Mouse (Mus musculus) midbrain, postnatal 0 days (tissue): ENCODE measurements around the gene Tex48. TPM values are rescaled to one million over a fixed set of nuclear protein-coding genes. Genes with fewer than 3 reads are reported as not detected.
A peak's percentile ranks its signal among the peaks of the same experiment; 100 is the strongest.

Source experiments
- ATAC-seq: fragments of 200-750 bp; cut with Nextera tagmentation; 2 replicates; pipeline ENCODE4 v1.8.0; 2017; ENCODE audit warnings: moderate number of reproducible peaks, mild to moderate bottlenecking, moderate TSS enrichment, moderate library complexity; ENCODE audit not compliant: low FRiP score
- DNase-seq: peaks from one replicate; pipeline ENCODE4 v3.0.0-alpha.2; 2015; ENCODE audit warnings: low spot score
- H3K27ac ChIP-seq: fragments of 300-500 bp; sonication (generic); 2 replicates; pipeline ENCODE4 v1.5.1; 2014; ENCODE audit warnings: low read depth, mild to moderate bottlenecking, low read length, mixed read lengths
- H3K27me3 ChIP-seq: fragments of 300-500 bp; sonication (generic); 2 replicates; pipeline ENCODE4 v1.6.1; 2014; ENCODE audit warnings: low read length, control low read depth, mixed read lengths; ENCODE audit not compliant: insufficient read depth
- H3K36me3 ChIP-seq: fragments of 300-500 bp; sonication (generic); 2 replicates; pipeline ENCODE4 v1.6.1; 2014; ENCODE audit warnings: low read length, control low read depth, mixed read lengths; ENCODE audit not compliant: insufficient read depth
- H3K4me1 ChIP-seq: fragments of 300-500 bp; sonication (generic); 2 replicates; pipeline ENCODE4 v1.6.1; 2014; ENCODE audit warnings: mild to moderate bottlenecking, control low read depth, antibody characterized with exemption, low read length, mixed read lengths; ENCODE audit not compliant: insufficient read depth
- H3K4me2 ChIP-seq: fragments of 300-500 bp; sonication (generic); 2 replicates; pipeline ENCODE4 v1.6.1; 2014; ENCODE audit warnings: low read depth, mild to moderate bottlenecking, low read length, mixed read lengths; ENCODE audit not compliant: poor library complexity, severe bottlenecking
- H3K4me3 ChIP-seq: fragments of 300-500 bp; sonication (generic); 2 replicates; pipeline ENCODE4 v1.5.1; 2014; ENCODE audit warnings: low read depth, mild to moderate bottlenecking, low read length, moderate library complexity
- H3K9ac ChIP-seq: fragments of 300-500 bp; sonication (generic); replicated peaks from 2 replicates; pipeline ENCODE4 v1.6.1; 2014; ENCODE audit warnings: mild to moderate bottlenecking, low read length, moderate library complexity, mixed read lengths; ENCODE audit not compliant: poor library complexity, severe bottlenecking
- H3K9me3 ChIP-seq: fragments of 300-500 bp; sonication (generic); 2 replicates; pipeline ENCODE4 v1.6.1; 2016; ENCODE audit warnings: low read length, control low read depth
- CTCF ChIP-seq: IDR thresholded peaks from 2 replicates; pipeline ENCODE4 v1.5.1; 2016; ENCODE audit warnings: antibody characterized with exemption, mild to moderate bottlenecking
- WGBS: fragments of 180-500 bp; shearing (Covaris S2); extraction: QIAGEN DNeasy Blood & Tissue Kit; methylation state at CpG from one replicate; pipeline ENCODE4 v1.1.7; 2014; 5-methylcytosine and 5-hydroxymethylcytosine counted together
- polyA plus RNA-seq: library from polyadenylated mRNA; unstranded; fragments of >200 nt; fragmentation: Nextera tagmentation; extraction: Ambion mirVana; gene quantifications from 2 replicates; pipeline ENCODE4 v1.2.1, GENCODE M21; 2015
- total RNA-seq: library from RNA; depleted of rRNA; stranded (reverse); fragments of >200 nt; gene quantifications from 2 replicates; pipeline ENCODE4 v1.2.3, GENCODE M21; 2014; rRNA removed

The Tex48 gene
- total and polyA plus RNA-seq, 2 experiments from 2014 or later: not detected

DNA sequence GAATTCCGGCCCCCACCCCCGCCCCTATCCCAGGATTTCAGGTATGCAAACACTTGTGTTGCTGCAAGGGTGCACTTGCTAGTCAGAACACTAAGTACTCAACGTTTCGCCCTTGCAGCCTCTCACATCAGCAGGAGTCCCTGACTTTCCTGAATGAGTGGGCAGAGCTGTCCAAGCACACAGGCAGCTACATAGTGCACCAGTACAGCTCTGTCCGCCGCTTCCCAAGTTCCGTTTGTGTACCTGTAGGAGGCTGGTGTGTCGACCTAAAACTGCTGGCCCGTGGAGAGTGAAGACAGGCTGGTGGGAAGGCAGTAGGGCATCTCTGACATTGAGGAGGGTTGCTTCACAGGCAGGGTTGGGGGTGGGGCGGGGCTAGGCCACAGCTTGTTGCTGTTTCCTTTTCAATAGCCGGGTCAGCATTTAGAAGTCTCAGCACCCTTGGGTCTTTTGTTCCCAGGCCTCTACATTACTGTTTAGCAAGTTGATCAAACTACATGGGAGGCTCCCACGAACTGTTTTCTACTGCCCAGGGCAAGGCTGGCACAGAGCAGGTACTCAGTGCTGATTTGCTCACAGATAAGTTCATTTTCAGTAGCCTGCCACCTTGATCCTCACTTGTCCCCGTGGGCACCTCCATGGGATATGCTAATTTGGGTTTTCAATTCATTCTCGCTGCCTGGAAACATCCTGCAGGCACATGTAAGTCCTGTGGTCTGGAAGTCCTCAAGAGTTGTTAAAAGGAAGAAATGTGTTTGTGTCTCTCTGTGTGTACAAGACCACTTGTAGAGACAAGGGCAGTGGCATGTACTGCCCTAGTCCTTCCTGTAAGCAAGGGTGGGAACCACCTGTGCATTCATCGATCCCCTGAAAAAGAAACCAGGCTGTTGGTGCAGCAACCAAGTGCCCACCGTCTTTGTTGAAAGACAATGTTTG lies 64.8 kb downstream of the Tex48 start:
- DNase-seq (no peak), ATAC-seq (no peak)
- no peaks in the 10 kb centered on the region for H3K9me3 ChIP-seq
- no peak for TF ChIP-seq CTCF
- H3K4me3 ChIP-seq: no peak overlapping the region
- H3K9ac ChIP-seq: no peak overlapping the region
- H3K4me2 ChIP-seq: peak overlapping the region; percentile 94; the same call in 1 of the 2 replicates
- 0 out of 2 replicates have a peak, but pooled peaks cover 7% of the 10 kb centered on the region for H3K4me1 ChIP-seq
- 24% methylated on average over 16 of the region's 16 CpGs for WGBS
- no peaks in the 10 kb centered on the region for H3K27me3 ChIP-seq
- H3K36me3 ChIP-seq: peaks cover under 1% of the 10 kb centered on the region; the same call in 1 of the 2 replicates
- H3K27ac ChIP-seq: no peak overlapping the region

Other genes with a start within 250 kb of the Tex48 start
- gene Akna, start 219.1 kb downstream of the Tex48 start, total RNA-seq: 4.4 and 5.3 TPM in 2 replicates
- 1.9 and 2.1 TPM in 2 replicates for gene Akna, start 219.1 kb downstream of the Tex48 start, polyA plus RNA-seq
- gene Whrn, start 126.4 kb downstream of the Tex48 start, total RNA-seq: 14.5 and 20.1 TPM in 2 replicates
- gene Whrn, start 126.4 kb downstream of the Tex48 start, polyA plus RNA-seq: 2.4 and 3.5 TPM in 2 replicates
- gene Atp6v1g1, start 77.7 kb downstream of the Tex48 start, total RNA-seq: 142 and 202 TPM in 2 replicates
- gene Atp6v1g1, start 77.7 kb downstream of the Tex48 start, polyA plus RNA-seq: 356 and 357 TPM in 2 replicates
- 3.2 and 4.8 TPM in 2 replicates for gene Tmem268, start 63.6 kb downstream of the Tex48 start, total RNA-seq
- 4.7 and 5.0 TPM in 2 replicates for gene Tmem268, start 63.6 kb downstream of the Tex48 start, polyA plus RNA-seq
- not detected in 2 replicates for gene Gm11213, start 17.2 kb downstream of the Tex48 start, total RNA-seq
- not detected in 2 replicates for gene Gm11213, start 17.2 kb downstream of the Tex48 start, polyA plus RNA-seq
- gene Gm11214, start 41.0 kb upstream of the Tex48 start, total RNA-seq: not detected in 2 replicates
- not detected in 2 replicates for gene Gm11214, start 41.0 kb upstream of the Tex48 start, polyA plus RNA-seq
- gene Tnfsf15, start 122.7 kb upstream of the Tex48 start, total RNA-seq: not detected in 2 replicates
- gene Tnfsf15, start 122.7 kb upstream of the Tex48 start, polyA plus RNA-seq: not detected in 2 replicates
- gene Tnfsf8, start 238.9 kb upstream of the Tex48 start, total RNA-seq: not detected in 2 replicates
- not detected in 2 replicates for gene Tnfsf8, start 238.9 kb upstream of the Tex48 start, polyA plus RNA-seq